Mouse (Mus musculus): Measurements from ENCODE around the gene Gm44596.

DNA sequence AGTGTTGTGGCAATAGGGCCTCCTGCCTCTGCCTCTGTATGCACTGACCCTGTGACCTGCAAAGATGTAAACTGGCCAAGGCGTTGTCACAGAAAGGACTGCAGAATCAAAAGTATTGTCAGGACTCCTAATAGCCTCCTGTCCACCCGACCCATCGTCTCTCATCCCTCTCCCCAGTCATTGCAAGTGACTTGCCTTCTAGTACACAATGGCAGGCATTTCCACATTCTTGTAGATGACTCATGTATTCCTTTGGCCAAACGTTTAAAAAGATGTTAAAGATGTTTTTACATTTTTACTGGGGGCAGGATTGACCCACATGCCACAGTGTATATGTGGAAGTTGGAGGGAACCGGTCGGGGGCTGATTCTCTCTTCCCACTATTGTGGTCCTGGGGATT is 10.6 kb upstream of the Gm44596 start:
- TF ChIP-seq EP300 (IDR thresholded peaks at IDR 0.05; ENCODE audit: low read depth) (no peak), CTCF (IDR thresholded peaks at IDR 0.05; ENCODE audit: low read depth) (no peak)

Data from heart, postnatal 0 days (tissue).